Mouse (Mus musculus) forebrain, embryonic 10.5 days (tissue): Measurements from ENCODE around the gene Mcf2l. TPM values are rescaled to one million over a fixed set of nuclear protein-coding genes. Genes with fewer than 3 reads are reported as not detected.

Experiments
- DNase-seq: peaks from one replicate; pipeline ENCODE4 v3.0.0-alpha.2; 2017; ENCODE audit warnings: low spot score; ENCODE audit errors: extremely low spot score
- H3K27ac ChIP-seq: fragments of 300-500 bp; sonication (generic); 2 replicates; pipeline ENCODE4 v1.5.1; 2016; ENCODE audit warnings: mild to moderate bottlenecking
- H3K27me3 ChIP-seq: fragments of 300-500 bp; sonication (generic); 2 replicates; pipeline ENCODE4 v1.6.1; 2016; ENCODE audit warnings: mild to moderate bottlenecking; ENCODE audit not compliant: poor library complexity, severe bottlenecking
- H3K36me3 ChIP-seq: fragments of 300-500 bp; sonication (generic); replicated peaks from 2 replicates; pipeline ENCODE4 v1.6.1; 2016; ENCODE audit warnings: mild to moderate bottlenecking, moderate library complexity
- H3K4me1 ChIP-seq: fragments of 300-500 bp; sonication (generic); 2 replicates; pipeline ENCODE4 v1.6.1; 2016
- H3K4me3 ChIP-seq: fragments of 300-500 bp; sonication (generic); 2 replicates; pipeline ENCODE4 v1.5.1; 2016; ENCODE audit warnings: mild to moderate bottlenecking, moderate library complexity
- H3K9me3 ChIP-seq: fragments of 300-500 bp; sonication (generic); 2 replicates; pipeline ENCODE4 v1.6.1; 2016; ENCODE audit warnings: mild to moderate bottlenecking, moderate library complexity
- WGBS: fragments of 180-500 bp; shearing (Covaris S2); methylation state at CpG from one replicate; pipeline ENCODE4 v1.1.7; 2016; 5-methylcytosine and 5-hydroxymethylcytosine counted together
- microRNA-seq: library from miRNA; unstranded; fragments of <30 nt; microRNA quantifications from one replicate; pipeline ENCODE4, GENCODE M21; 2017
- polyA plus RNA-seq: library from polyadenylated mRNA; unstranded; fragments of >200 nt; fragmentation: Nextera tagmentation; extraction: Ambion mirVana; gene quantifications from 2 replicates; pipeline ENCODE4 v1.2.1, GENCODE M21; 2016

Mcf2l gene
- polyA plus RNA-seq, 1 experiment from 2014 or later, result 32.5 TPM

DNA sequence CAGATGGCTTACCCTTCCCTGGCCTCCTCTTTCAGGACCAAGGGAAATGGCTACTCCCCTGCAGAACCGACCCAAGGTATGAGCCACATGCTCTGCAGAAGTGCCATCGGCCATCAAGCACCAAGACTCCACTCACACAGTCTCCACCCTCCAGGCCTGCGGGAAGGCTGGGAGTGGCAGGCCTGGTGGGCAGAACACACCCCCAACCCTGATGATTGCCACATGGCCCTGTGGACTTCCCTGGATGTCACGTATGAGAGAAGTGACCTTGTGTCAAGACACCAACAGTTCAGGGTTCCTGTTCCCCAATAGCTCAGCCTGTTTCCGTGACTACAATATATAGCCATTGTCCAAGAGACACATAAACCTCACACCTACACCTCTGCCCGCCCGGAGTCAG lies 163.4 kb downstream of the Mcf2l start, which contains the start of gene F10:
Gene F10 (plus strand): TSS at position 294 of the 400 bp plus-strand sequence.
- Histone ChIP-seq H3K27ac (peak within 1 kb of the TSS; percentile 51; the same call in 1 of the 2 replicates), H3K4me1 (peaks cover 25% of the 10 kb centered on the region), H3K9me3 (no peaks in the 10 kb centered on the region), H3K36me3 (no peaks in the 10 kb centered on the region), H3K27me3 (no peaks in the 10 kb centered on the region), H3K4me3 (no peak within 1 kb of the TSS)
- 80% methylated on average over 7 of the region's 7 CpGs for WGBS
- DNase-seq, result no peak

DNA sequence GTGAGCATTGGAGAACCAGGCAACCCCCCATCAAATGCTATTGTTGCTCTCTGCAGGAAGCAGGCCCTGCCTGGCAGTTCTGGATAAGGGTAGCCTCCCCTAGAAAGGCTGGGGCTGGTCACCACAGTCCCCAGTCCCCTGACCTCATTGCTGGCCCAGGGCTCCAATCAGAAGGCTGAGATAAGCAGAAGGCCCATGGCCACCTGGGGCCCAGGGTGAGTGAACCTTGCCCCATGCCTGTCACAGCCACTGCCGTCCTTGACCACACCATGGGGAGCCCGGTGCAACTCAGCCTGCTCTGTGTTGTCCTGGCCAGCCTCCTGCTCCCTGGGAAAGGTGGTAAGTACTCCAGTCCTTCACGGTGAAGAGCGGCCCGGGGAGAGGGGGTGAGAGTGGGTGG lies 164.0 kb downstream of the Mcf2l start:
- no peaks in the 10 kb centered on the region for H3K27me3 ChIP-seq
- 0 out of 2 replicates have a peak overlapping the region, but pooled peaks have one; percentile 51 for H3K27ac ChIP-seq
- no peaks in the 10 kb centered on the region for H3K36me3 ChIP-seq
- no peak for DNase-seq
- no peak overlapping the region for H3K4me3 ChIP-seq
- WGBS, result 50% methylated on average over 5 of the region's 5 CpGs
- H3K9me3 ChIP-seq, result no peaks in the 10 kb centered on the region
- peaks cover 25% of the 10 kb centered on the region for H3K4me1 ChIP-seq

DNA sequence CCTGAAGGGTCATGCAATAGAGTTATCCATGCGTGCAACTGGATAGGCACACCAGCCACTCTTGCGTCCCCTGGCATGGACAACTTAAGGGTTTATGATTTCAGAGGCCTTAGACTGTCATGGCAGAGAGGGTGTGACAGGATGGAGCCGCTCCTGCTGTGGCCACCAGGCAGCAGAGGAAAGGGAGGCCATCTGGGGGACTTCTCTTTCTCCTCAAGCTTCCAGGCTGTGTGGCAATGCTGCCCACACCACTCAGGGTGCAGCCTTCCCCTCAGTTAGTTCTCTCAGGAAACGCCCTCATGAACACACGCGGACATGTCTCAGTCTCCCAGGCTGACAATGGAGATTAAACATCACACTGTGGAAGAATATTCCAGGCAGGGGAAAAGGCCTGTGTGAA lies 165.4 kb downstream of the Mcf2l start:
- no peak for DNase-seq
- no peaks in the 10 kb centered on the region for H3K9me3 ChIP-seq
- peaks cover 25% of the 10 kb centered on the region for H3K4me1 ChIP-seq
- no peaks in the 10 kb centered on the region for H3K36me3 ChIP-seq
- no peak overlapping the region for H3K27ac ChIP-seq
- H3K4me3 ChIP-seq, result no peak overlapping the region
- 92% methylated on average over 6 of the region's 6 CpGs for WGBS
- no peaks in the 10 kb centered on the region for H3K27me3 ChIP-seq

DNA sequence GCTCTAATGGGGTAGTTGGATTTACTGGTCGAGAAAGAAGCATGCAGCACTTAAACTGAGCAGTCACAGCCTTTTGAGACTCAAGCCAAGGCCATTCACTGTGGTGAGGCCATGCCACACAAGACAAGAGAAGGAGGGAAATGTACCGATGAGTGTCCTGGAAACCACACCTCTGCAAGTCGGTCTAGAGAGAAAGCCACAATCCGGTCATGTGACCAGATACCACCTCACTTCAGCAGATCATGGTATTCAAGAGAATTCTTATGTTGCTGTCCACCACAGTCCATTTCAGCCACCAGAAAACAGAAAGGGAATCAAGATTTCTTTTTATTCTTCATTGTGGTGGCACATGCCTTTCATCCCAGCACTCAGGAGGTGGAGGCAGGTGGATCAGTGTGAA lies 167.9 kb downstream of the Mcf2l start:
- H3K27ac ChIP-seq, result no peak overlapping the region
- no peaks in the 10 kb centered on the region for H3K27me3 ChIP-seq
- peaks cover 25% of the 10 kb centered on the region for H3K4me1 ChIP-seq
- no peaks in the 10 kb centered on the region for H3K9me3 ChIP-seq
- H3K4me3 ChIP-seq, result no peak overlapping the region
- H3K36me3 ChIP-seq, result no peaks in the 10 kb centered on the region
- WGBS, result 89% methylated on average over 4 of the region's 4 CpGs
- DNase-seq, result no peak

DNA sequence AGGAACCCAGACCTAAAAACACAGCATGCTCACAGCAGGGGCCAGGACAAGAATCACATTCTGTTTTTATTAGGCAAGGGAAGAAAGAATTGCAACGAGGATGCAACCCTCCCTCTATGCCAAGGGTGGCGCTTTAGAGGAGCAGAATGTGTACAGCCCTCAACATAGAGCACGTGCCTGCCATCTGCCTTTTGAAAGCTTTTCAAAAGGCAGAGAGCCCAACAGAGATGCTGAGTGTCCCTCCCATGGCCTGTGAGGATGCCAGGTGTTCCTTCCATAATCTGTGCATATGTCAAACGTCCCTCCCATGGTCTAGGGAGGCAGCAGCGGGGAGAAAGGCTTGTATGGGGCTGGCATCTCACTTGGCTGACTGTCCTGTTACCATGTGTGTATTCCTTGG lies 174.0 kb downstream of the Mcf2l start:
- 66% methylated on average over 5 of the region's 5 CpGs for WGBS
- no peak overlapping the region for H3K4me3 ChIP-seq
- H3K4me1 ChIP-seq, result no peaks in the 10 kb centered on the region
- no peaks in the 10 kb centered on the region for H3K27me3 ChIP-seq
- H3K27ac ChIP-seq, result no peak overlapping the region
- no peaks in the 10 kb centered on the region for H3K36me3 ChIP-seq
- no peak for DNase-seq
- H3K9me3 ChIP-seq, result no peaks in the 10 kb centered on the region

DNA sequence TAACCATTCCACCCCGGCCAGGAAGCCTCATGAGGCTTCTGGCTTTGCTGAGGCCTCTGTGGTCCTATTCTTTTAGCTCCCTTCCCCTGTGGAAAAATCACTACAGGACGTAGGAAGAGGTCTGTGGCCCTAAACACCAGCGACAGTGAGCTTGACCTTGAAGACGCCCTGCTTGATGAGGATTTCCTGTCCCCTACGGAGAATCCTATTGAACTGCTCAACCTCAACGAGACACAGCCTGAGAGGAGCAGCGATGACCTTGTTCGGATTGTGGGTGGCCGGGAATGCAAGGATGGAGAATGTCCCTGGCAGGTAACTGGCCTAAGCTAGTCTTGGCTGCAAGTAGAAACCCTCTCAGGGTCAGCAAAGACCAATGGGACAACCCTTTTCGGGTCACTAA lies 176.9 kb downstream of the Mcf2l start:
- Histone ChIP-seq H3K27me3 (no peaks in the 10 kb centered on the region), H3K4me1 (no peaks in the 10 kb centered on the region), H3K27ac (no peak overlapping the region), H3K4me3 (no peak overlapping the region), H3K36me3 (no peaks in the 10 kb centered on the region), H3K9me3 (no peaks in the 10 kb centered on the region)
- DNase-seq, result no peak
- 85% methylated on average over 10 of the region's 10 CpGs for WGBS

DNA sequence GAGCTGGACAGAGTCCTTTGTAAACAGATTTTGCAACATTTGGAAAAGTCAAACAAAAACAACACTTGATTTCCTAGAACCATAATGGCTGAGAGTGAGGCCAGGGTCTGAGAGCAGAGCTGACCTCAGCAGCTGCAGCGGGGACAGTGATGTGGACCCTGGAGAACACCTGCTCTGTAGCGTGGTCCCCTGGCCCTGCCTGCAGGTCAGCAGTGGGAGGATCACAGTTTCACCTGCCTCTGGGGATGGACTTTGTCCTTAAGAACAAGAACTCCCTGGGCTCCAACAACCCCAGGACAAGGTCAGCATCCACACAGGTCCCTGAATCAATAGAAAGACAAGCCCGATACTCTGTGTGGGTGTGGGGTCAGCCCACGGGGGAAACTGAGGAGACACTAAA lies 183.7 kb downstream of the Mcf2l start:
- Histone ChIP-seq H3K4me3 (no peak overlapping the region), H3K4me1 (no peaks in the 10 kb centered on the region), H3K27me3 (no peaks in the 10 kb centered on the region), H3K36me3 (no peaks in the 10 kb centered on the region), H3K27ac (no peak overlapping the region), H3K9me3 (no peaks in the 10 kb centered on the region)
- WGBS, result 89% methylated on average over 4 of the region's 4 CpGs
- DNase-seq, result no peak

DNA sequence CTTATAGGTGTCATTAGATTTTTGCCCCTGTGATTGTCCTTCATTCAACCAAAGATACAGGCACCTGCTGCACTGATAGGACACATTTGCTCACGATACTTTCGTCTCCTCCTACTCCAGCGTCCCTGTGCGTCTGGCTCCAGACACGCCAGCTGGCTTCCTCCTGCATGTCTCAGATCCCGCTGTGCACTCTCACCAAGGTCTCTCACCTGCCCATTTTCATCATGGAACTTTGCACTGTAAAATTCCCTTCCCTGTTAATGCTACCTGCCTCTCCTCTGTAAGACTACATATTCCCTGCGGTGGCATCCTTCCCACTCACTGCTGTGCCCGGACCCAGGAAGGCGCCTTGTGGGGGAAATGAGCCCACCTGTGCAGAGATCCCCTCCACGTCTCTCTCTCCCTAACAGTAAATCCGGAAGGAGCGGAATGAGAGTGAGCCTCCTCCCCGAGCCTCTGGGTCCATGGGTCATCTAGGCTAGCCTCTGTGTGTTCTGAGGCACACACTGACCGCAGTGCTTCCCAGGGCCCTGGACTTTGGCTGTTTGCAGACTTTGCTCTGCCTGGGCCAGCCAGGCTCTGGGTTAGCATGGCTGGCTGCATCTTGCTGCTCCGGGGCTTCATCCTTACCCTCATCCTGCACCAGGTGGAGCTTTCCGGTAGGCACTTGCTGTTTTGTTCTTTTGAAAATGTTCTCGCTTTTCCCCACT lies 187.0 kb downstream of the Mcf2l start, which contains the start of gene Proz:
Gene Proz (plus strand): TSS at position 474 of the 710 bp plus-strand sequence.
- H3K4me3 ChIP-seq, result no peak within 1 kb of the TSS
- H3K9me3 ChIP-seq, result no peaks in the 10 kb centered on the region
- no peak for DNase-seq
- no peaks in the 10 kb centered on the region for H3K36me3 ChIP-seq
- no peaks in the 10 kb centered on the region for H3K27me3 ChIP-seq
- 88% methylated on average over 17 of the region's 17 CpGs for WGBS
- H3K27ac ChIP-seq, result no peak within 1 kb of the TSS
- no peaks in the 10 kb centered on the region for H3K4me1 ChIP-seq

DNA sequence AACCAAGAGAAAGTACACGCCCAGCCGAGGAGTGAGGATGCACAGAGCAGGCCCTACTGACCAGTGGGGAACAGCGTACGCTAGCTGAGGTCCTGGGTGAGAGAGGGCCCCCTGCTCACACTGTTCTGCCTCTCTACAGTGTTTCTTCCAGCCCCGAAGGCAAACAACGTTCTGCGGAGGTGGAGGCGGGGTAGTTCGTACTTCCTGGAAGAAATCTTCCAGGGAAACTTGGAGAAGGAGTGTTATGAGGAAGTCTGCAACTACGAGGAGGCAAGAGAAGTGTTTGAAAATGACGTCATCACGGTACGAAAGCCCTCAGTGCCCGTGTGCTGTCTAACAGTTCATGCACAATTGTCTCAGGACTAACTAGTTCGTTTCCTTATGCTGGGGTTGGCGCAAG lies 189.5 kb downstream of the Mcf2l start:
- no peak for DNase-seq
- no peaks in the 10 kb centered on the region for H3K36me3 ChIP-seq
- H3K27ac ChIP-seq, result no peak overlapping the region
- 85% methylated on average over 16 of the region's 16 CpGs for WGBS
- H3K4me1 ChIP-seq, result no peaks in the 10 kb centered on the region
- no peaks in the 10 kb centered on the region for H3K9me3 ChIP-seq
- H3K4me3 ChIP-seq, result no peak overlapping the region
- H3K27me3 ChIP-seq, result no peaks in the 10 kb centered on the region

Small RNA genes within 50 kb of the gene (microRNA-seq; reads per million reads assigned to microRNA genes)
- not detected for gene Gm38671

Other genes with a start within 250 kb of the Mcf2l start
- 60.1 and 62.2 TPM in 2 replicates for gene Tubgcp3, start 201.6 kb upstream of the Mcf2l start, polyA plus RNA-seq
- gene Atp11a, start 116.8 kb upstream of the Mcf2l start, polyA plus RNA-seq, result 9.2 and 9.6 TPM in 2 replicates
- 0.07 TPM in 1 of 2 replicates, not detected in the other for gene F7, start 152.2 kb downstream of the Mcf2l start, polyA plus RNA-seq
- 0.47 and 0.76 TPM in 2 replicates for gene F10, start 163.5 kb downstream of the Mcf2l start, polyA plus RNA-seq
- gene Proz, start 187.1 kb downstream of the Mcf2l start, polyA plus RNA-seq, result 0.31 and 0.33 TPM in 2 replicates
- gene Pcid2, start 231.7 kb downstream of the Mcf2l start, polyA plus RNA-seq, result 58.5 and 62.0 TPM in 2 replicates
- gene Cul4a, start 231.8 kb downstream of the Mcf2l start, polyA plus RNA-seq, result 84.9 and 87.8 TPM in 2 replicates